Mouse (Mus musculus) lung, embryonic 16.5 days (tissue): Measurements from ENCODE around the gene 1700017B05Rik. TPM values are rescaled to one million over a fixed set of nuclear protein-coding genes. Genes with fewer than 3 reads are reported as not detected.

ENCODE experiments used
- ATAC-seq: fragments of 200-750 bp; cut with Nextera tagmentation; 2 replicates; pipeline ENCODE4 v1.8.0; 2017; ENCODE audit warnings: low read depth, mild to moderate bottlenecking, moderate library complexity
- H3K27ac ChIP-seq: fragments of 300-500 bp; sonication (generic); 2 replicates; pipeline ENCODE4 v1.5.1; 2014; ENCODE audit warnings: mild to moderate bottlenecking, control low read depth, low read length
- H3K27me3 ChIP-seq: fragments of 300-500 bp; sonication (generic); 2 replicates; pipeline ENCODE4 v1.6.1; 2014; ENCODE audit warnings: low read depth, low read length, mixed read lengths; ENCODE audit not compliant: control insufficient read depth, insufficient read depth
- H3K36me3 ChIP-seq: fragments of 300-500 bp; sonication (generic); 2 replicates; pipeline ENCODE4 v1.6.1; 2014; ENCODE audit warnings: low read length; ENCODE audit not compliant: control insufficient read depth, insufficient read depth
- H3K4me1 ChIP-seq: fragments of 300-500 bp; sonication (generic); replicated peaks from 2 replicates; pipeline ENCODE4 v1.6.1; 2014; ENCODE audit warnings: low read length, mixed read lengths; ENCODE audit not compliant: control insufficient read depth, insufficient read depth
- H3K4me2 ChIP-seq: fragments of 300-500 bp; sonication (generic); 2 replicates; pipeline ENCODE4 v1.6.1; 2014; ENCODE audit warnings: low read depth, low read length, control low read depth
- H3K4me3 ChIP-seq: fragments of 300-500 bp; sonication (generic); 2 replicates; pipeline ENCODE4 v1.5.1; 2014; ENCODE audit warnings: mild to moderate bottlenecking, low read length, control low read depth
- H3K9ac ChIP-seq: fragments of 300-500 bp; sonication (generic); 2 replicates; pipeline ENCODE4 v1.6.1; 2014; ENCODE audit warnings: low read length, control low read depth
- H3K9me3 ChIP-seq: fragments of 300-500 bp; sonication (generic); 2 replicates; pipeline ENCODE4 v1.6.1; 2016; ENCODE audit warnings: low read length; ENCODE audit not compliant: control insufficient read depth
- WGBS: fragments of 180-500 bp; shearing (Covaris S2); extraction: QIAGEN DNeasy Blood & Tissue Kit; methylation state at CpG from one replicate; pipeline ENCODE4 v1.1.7; 2014; 5-methylcytosine and 5-hydroxymethylcytosine counted together
- polyA plus RNA-seq: library from polyadenylated mRNA; unstranded; fragments of >200 nt; fragmentation: Nextera tagmentation; extraction: Ambion mirVana; gene quantifications from 2 replicates; pipeline ENCODE4 v1.2.1, GENCODE M21; 2015

1700017B05Rik gene
- polyA plus RNA-seq, 1 experiment from 2014 or later = 20.3 TPM

DNA sequence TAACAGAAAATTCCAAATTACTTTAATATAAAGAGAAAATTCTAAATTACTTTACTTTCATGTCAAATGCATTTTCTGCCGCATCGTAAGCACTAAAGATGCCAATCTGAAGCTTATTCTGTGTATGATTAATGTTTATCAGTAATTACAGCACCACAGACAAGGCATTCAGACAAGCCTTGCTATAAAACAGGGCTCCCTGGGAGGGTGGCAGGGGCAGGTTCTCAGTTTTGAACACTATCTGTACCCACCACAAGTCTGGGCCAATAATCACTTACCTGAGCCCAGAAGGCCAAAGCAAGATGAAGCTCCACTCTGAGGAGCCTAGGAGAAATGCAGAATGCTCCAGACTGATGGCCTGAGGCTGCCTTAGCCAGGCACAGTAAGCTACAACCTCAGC lies 35.5 kb upstream of the 1700017B05Rik start:
- Histone ChIP-seq H3K4me3 (no peak overlapping the region), H3K4me1 (0 out of 2 replicates have a peak, but pooled peaks cover 2% of the 10 kb centered on the region), H3K27ac (no peak overlapping the region), H3K4me2 (no peak overlapping the region), H3K36me3 (no peaks in the 10 kb centered on the region), H3K9me3 (no peaks in the 10 kb centered on the region), H3K27me3 (no peaks in the 10 kb centered on the region), H3K9ac (no peak overlapping the region)
- ATAC-seq = no peak
- WGBS = 95% methylated on average over 2 of the region's 2 CpGs

DNA sequence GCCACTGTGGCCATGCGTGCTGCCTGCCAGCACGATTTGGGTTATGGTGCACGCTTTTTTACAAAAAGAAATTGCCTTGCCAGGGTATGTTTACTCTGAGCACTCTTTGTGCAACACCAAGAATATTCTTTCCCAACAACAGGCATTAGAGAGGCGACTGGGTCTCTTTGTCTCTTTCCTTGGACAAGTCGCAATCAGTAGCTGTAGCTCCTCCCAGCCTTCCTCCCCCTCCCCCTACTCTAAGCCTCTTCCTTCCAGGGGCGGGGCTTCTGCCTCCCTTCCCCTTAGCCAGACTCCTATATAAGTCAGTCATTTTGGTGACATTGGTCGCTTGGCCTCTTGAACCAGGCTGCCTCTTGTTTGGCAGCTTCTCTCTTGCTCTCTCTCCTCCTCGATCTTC lies 33.9 kb upstream of the 1700017B05Rik start:
- WGBS = 64% methylated on average over 8 of the region's 8 CpGs
- Histone ChIP-seq H3K4me2 (no peak overlapping the region), H3K4me3 (no peak overlapping the region), H3K9me3 (no peaks in the 10 kb centered on the region), H3K27me3 (no peaks in the 10 kb centered on the region), H3K27ac (no peak overlapping the region), H3K4me1 (no peaks in the 10 kb centered on the region), H3K36me3 (no peaks in the 10 kb centered on the region), H3K9ac (no peak overlapping the region)
- ATAC-seq = peak; percentile 41; the same call in 1 of the 2 replicates

DNA sequence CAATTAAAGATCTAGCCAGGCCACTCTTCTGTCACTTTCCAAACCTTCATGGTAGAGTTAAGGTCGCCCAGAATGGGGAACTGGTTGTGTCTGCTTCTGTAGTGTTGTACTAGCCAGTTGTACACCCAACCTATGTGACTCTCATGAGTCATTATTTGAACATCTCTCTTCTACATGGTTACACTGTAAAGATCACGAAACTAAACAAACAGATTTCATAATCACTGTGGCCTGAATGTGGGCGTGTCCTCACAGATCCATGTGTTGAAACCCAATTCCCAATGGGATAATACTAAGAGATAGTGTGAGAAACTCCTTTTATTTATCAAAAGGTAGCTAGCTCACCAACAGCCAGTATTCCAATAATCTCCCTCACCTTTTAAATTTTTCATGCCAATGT lies 33.3 kb upstream of the 1700017B05Rik start:
- Histone ChIP-seq H3K27ac (no peak overlapping the region), H3K9ac (no peak overlapping the region), H3K36me3 (no peaks in the 10 kb centered on the region), H3K27me3 (no peaks in the 10 kb centered on the region), H3K4me2 (no peak overlapping the region), H3K4me1 (no peaks in the 10 kb centered on the region), H3K9me3 (no peaks in the 10 kb centered on the region), H3K4me3 (no peak overlapping the region)
- 55% methylated on average over 3 of the region's 3 CpGs for WGBS
- no peak for ATAC-seq

DNA sequence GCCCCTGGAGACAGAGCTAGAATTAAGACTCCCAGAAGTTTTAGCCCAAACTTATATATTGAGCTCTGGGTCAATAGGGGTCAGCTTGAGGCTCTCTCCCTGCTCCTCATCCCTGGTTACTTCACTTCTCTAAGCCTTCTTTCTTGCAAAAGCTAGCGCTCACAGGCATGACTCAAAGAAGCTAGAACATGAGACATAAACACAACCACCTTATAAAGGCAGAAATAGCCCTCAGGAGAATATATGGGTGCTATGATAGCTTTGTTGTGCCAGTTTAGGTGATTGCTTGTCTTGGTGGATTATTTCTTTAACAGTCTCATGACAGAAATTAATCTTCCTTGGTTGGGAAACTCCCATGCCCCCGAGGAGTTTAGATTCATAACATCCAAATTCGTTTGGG lies 32.5 kb upstream of the 1700017B05Rik start:
- H3K4me2 ChIP-seq = no peak overlapping the region
- H3K27ac ChIP-seq = no peak overlapping the region
- H3K27me3 ChIP-seq = no peaks in the 10 kb centered on the region
- H3K9me3 ChIP-seq = no peaks in the 10 kb centered on the region
- no peak overlapping the region for H3K4me3 ChIP-seq
- no peak for ATAC-seq
- no peak overlapping the region for H3K9ac ChIP-seq
- 70% methylated on average over 3 of the region's 3 CpGs for WGBS
- H3K36me3 ChIP-seq = no peaks in the 10 kb centered on the region
- H3K4me1 ChIP-seq = no peaks in the 10 kb centered on the region

DNA sequence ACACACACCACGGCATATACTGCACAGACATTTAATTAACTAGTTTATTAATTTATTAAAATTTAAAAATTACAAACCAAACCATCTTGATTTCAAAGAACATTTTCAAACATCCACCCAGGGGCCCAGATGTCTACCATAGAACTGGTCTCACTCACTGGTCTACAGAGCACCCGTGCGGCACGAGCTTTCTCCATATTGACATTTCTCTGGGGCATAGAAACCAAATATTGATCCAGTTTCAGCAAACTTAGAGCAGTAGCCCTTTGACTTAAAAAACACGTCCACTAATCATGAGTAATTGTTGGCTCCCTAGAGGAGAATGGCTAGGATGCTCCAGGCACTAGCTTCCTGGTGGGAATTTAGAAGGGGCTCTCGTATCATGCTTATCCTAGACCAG lies 24.8 kb upstream of the 1700017B05Rik start:
- no peaks in the 10 kb centered on the region for H3K27me3 ChIP-seq
- peaks cover 10% of the 10 kb centered on the region; the same call in 1 of the 2 replicates for H3K4me1 ChIP-seq
- no peaks in the 10 kb centered on the region for H3K9me3 ChIP-seq
- H3K27ac ChIP-seq = no peak overlapping the region
- H3K4me2 ChIP-seq = no peak overlapping the region
- no peak for ATAC-seq
- 74% methylated on average over 6 of the region's 6 CpGs for WGBS
- no peak overlapping the region for H3K9ac ChIP-seq
- no peak overlapping the region for H3K4me3 ChIP-seq
- no peaks in the 10 kb centered on the region for H3K36me3 ChIP-seq

DNA sequence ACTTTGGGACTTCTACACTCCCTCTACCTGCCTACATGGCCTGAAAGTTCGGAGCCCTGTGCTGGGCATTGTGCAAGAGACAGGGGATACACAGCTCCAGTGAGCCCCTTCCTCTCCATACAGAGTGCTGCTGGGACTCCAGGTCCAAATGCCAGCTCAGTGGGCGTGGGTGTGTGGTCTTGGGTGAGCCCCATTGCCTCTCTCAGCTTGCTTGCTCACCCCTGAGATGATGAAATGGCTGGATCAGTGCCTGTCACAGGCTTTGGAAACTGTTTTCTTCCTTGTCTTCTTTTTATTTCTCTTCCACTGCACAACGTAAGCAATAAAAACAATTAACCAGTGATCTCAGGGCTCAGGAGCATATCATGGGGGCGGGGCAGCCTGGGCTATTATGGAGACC lies 20.9 kb upstream of the 1700017B05Rik start:
- H3K4me1 ChIP-seq = peaks cover 26% of the 10 kb centered on the region; the same call in 1 of the 2 replicates
- H3K36me3 ChIP-seq = no peaks in the 10 kb centered on the region
- H3K27ac ChIP-seq = no peak overlapping the region
- H3K27me3 ChIP-seq = no peaks in the 10 kb centered on the region
- 62% methylated on average over 4 of the region's 4 CpGs for WGBS
- H3K4me2 ChIP-seq = no peak overlapping the region
- H3K4me3 ChIP-seq = no peak overlapping the region
- H3K9ac ChIP-seq = no peak overlapping the region
- ATAC-seq = no peak
- no peaks in the 10 kb centered on the region for H3K9me3 ChIP-seq

DNA sequence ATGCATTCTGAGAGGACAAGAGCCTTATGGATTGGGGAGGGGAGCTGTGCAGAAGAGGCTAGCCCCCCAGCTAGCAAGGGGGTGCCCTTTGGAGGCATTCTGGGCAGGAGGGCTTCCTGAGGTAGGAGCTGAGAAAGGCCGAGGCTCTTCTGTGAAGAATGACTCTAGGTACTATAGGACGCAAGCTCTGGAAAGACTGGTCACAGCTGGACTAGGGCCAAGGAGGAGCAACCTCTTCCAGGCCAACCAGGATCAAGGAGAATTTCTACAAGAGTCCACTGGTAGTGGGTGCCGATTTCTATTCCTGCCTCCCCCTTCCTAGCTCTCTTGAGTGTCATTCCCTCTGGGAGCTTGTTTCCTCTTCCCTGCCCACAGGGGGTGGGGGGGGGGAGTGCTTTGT lies 20.3 kb upstream of the 1700017B05Rik start:
- Histone ChIP-seq H3K36me3 (no peaks in the 10 kb centered on the region), H3K4me1 (peaks cover 29% of the 10 kb centered on the region; the same call in 1 of the 2 replicates), H3K27ac (no peak overlapping the region), H3K9ac (no peak overlapping the region), H3K4me3 (no peak overlapping the region), H3K9me3 (no peaks in the 10 kb centered on the region), H3K4me2 (no peak overlapping the region), H3K27me3 (no peaks in the 10 kb centered on the region)
- peak; percentile 13; the same call in 1 of the 2 replicates for ATAC-seq
- WGBS = 41% methylated on average over 3 of the region's 3 CpGs

DNA sequence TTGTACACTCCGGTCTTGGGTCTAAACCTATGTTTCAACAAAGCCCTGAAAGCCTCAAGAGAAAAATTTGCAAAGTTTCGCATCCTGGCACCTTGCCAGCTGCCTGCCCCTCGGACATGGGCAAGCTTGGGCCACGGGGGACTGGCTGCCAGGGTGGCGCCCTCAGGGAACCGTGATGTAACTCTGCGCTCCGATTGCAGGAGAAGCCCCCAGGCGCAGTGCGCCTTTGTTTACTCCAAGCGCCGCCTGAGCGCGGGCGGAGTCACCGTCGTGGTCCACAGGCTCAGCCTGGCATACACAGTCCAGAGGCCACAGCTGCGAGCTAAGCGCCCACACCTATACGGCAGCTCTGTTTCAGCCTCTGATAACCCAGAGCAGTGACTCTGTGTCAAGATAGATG lies 19.1 kb upstream of the 1700017B05Rik start:
- Histone ChIP-seq H3K4me3 (peak overlapping the region; percentile 25), H3K27me3 (no peaks in the 10 kb centered on the region), H3K36me3 (no peaks in the 10 kb centered on the region), H3K9me3 (no peaks in the 10 kb centered on the region), H3K4me1 (peaks cover 29% of the 10 kb centered on the region; the same call in 1 of the 2 replicates), H3K27ac (no peak overlapping the region), H3K4me2 (peak overlapping the region; percentile 54), H3K9ac (peak overlapping the region; percentile 54)
- 10% methylated on average over 20 of the region's 20 CpGs for WGBS
- peak; percentile 48 for ATAC-seq

DNA sequence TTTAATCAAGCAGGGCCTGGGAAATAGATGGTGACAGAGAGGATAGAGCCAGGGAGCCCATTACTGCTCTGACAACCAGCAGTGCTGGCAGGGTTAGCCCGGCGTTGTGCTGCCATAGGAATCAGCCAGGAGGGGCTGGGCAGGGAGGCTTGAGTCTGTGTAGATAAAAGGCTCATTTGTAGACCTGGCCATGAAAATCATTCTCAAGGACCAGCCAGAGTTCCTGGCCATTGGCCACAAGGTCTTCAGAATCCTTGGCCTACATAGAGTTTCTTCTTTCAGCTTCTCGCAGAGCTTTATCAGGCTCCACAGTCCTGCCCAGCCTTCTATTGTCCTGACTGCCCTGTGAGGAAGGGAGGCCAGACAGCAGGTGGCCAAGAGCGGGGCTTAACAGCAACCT lies 17.0 kb upstream of the 1700017B05Rik start:
- ATAC-seq = no peak

DNA sequence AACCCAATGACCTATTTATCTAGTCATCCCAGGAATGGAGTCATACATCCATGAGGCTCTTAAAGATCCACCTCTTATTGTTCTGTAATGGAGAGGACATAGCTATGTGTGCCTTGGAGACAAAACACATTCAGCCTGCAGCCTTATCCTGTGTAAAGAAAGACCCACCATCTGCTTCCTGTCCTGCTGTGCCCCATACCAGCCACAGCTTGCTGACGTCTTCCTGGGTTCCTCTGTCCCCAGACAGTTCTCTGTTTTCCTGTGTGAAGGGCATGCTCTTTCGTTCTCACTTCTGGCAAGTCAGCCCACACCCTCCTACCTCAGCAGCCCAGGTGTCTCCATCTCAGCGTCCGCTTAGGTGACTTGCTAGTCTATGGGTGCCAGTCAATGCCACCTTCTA lies 15.9 kb upstream of the 1700017B05Rik start:
- no peaks in the 10 kb centered on the region for H3K9me3 ChIP-seq
- peaks cover 30% of the 10 kb centered on the region; the same call in 1 of the 2 replicates for H3K4me1 ChIP-seq
- no peak overlapping the region for H3K4me3 ChIP-seq
- WGBS = 24% methylated on average over 4 of the region's 4 CpGs
- no peak overlapping the region for H3K4me2 ChIP-seq
- peak overlapping the region; percentile 34; the same call in 1 of the 2 replicates for H3K27ac ChIP-seq
- H3K27me3 ChIP-seq = no peaks in the 10 kb centered on the region
- peak; percentile 64; the same call in 1 of the 2 replicates for ATAC-seq
- no peaks in the 10 kb centered on the region for H3K36me3 ChIP-seq
- H3K9ac ChIP-seq = no peak overlapping the region

More for the DNA sequence above, 17.0 kb upstream of the 1700017B05Rik start:
- H3K4me2 ChIP-seq = no peak overlapping the region
- H3K9ac ChIP-seq = no peak overlapping the region
- H3K27ac ChIP-seq = no peak overlapping the region
- no peaks in the 10 kb centered on the region for H3K27me3 ChIP-seq
- no peak overlapping the region for H3K4me3 ChIP-seq
- H3K36me3 ChIP-seq = no peaks in the 10 kb centered on the region
- peaks cover 32% of the 10 kb centered on the region; the same call in 1 of the 2 replicates for H3K4me1 ChIP-seq
- no peaks in the 10 kb centered on the region for H3K9me3 ChIP-seq
- WGBS = 46% methylated on average over 4 of the region's 4 CpGs
